Mouse (Mus musculus) hindbrain, embryonic 11.5 days (tissue): ENCODE results near the gene Slc26a10. TPM values are rescaled to one million over a fixed set of nuclear protein-coding genes. Genes with fewer than 3 reads are reported as not detected.
A peak's percentile ranks its signal among the peaks of the same experiment; 100 is the strongest.

ENCODE experiments used
- ATAC-seq: fragments of 200-750 bp; cut with Nextera tagmentation; 2 replicates; pipeline ENCODE4 v1.8.0; 2017; ENCODE audit warnings: mild to moderate bottlenecking, moderate TSS enrichment, moderate library complexity; ENCODE audit not compliant: low FRiP score
- DNase-seq: peaks from one replicate; pipeline ENCODE4 v3.0.0-alpha.2; 2015; ENCODE audit warnings: low spot score
- H3K27ac ChIP-seq: fragments of 300-500 bp; sonication (generic); 2 replicates; pipeline ENCODE4 v1.5.1; 2014; ENCODE audit warnings: mild to moderate bottlenecking, low read depth, low read length
- H3K27me3 ChIP-seq: fragments of 300-500 bp; sonication (generic); 2 replicates; pipeline ENCODE4 v1.6.1; 2014; ENCODE audit warnings: mild to moderate bottlenecking, low read length, moderate library complexity, mixed read lengths; ENCODE audit not compliant: control insufficient read depth, insufficient read depth
- H3K36me3 ChIP-seq: fragments of 300-500 bp; sonication (generic); 2 replicates; pipeline ENCODE4 v1.6.1; 2014; ENCODE audit warnings: mild to moderate bottlenecking, low read length, moderate library complexity, mixed read lengths; ENCODE audit not compliant: control insufficient read depth, insufficient read depth
- H3K4me1 ChIP-seq: fragments of 300-500 bp; sonication (generic); replicated peaks from 2 replicates; pipeline ENCODE4 v1.6.1; 2014; ENCODE audit warnings: low read length, mixed read lengths; ENCODE audit not compliant: control insufficient read depth, insufficient read depth
- H3K4me2 ChIP-seq: fragments of 300-500 bp; sonication (generic); replicated peaks from 2 replicates; pipeline ENCODE4 v1.6.1; 2014; ENCODE audit warnings: mild to moderate bottlenecking, low read depth, low read length
- H3K4me3 ChIP-seq: fragments of 300-500 bp; sonication (generic); 2 replicates; pipeline ENCODE4 v1.5.1; 2014; ENCODE audit warnings: low read depth, low read length
- H3K9ac ChIP-seq: fragments of 300-500 bp; sonication (generic); 2 replicates; pipeline ENCODE4 v1.6.1; 2014; ENCODE audit warnings: low read depth, low read length
- H3K9me3 ChIP-seq: fragments of 300-500 bp; sonication (generic); 2 replicates; pipeline ENCODE4 v1.6.1; 2016; ENCODE audit warnings: low read length; ENCODE audit not compliant: control insufficient read depth
- WGBS: fragments of 180-500 bp; shearing (Covaris S2); extraction: QIAGEN DNeasy Blood & Tissue Kit; methylation state at CpG from one replicate; pipeline ENCODE4 v1.1.7; 2014; 5-methylcytosine and 5-hydroxymethylcytosine counted together
- polyA plus RNA-seq: library from polyadenylated mRNA; unstranded; fragments of >200 nt; fragmentation: Nextera tagmentation; extraction: Ambion mirVana; gene quantifications from 2 replicates; pipeline ENCODE4 v1.2.1, GENCODE M21; 2014

Slc26a10 gene
- 0.73 and 0.96 TPM in 2 replicates for polyA plus RNA-seq

- peak within 1 kb of the TSS; percentile 21; the same call in 1 of the 2 replicates for H3K4me3 ChIP-seq
- H3K36me3 ChIP-seq = no peaks in the 10 kb centered on the region
- WGBS = 2% methylated on average over 34 of the region's 34 CpGs
- no peak within 1 kb of the TSS for H3K9ac ChIP-seq
- peak within 1 kb of the TSS; percentile 28 for H3K4me2 ChIP-seq
- H3K27ac ChIP-seq = no peak within 1 kb of the TSS
- DNase-seq (no peak), ATAC-seq (no peak)
- H3K4me1 ChIP-seq = peaks cover 15% of the 10 kb centered on the region
- peaks cover 48% of the 10 kb centered on the region for H3K27me3 ChIP-seq
- no peaks in the 10 kb centered on the region for H3K9me3 ChIP-seq
These were observed at the start of gene Slc26a10 for GRCm38 (mm10) chr10:127179871-127180694. Slc26a10 (minus strand) TSS chr10:127180645.

- WGBS = 27% methylated on average over 4 of the region's 4 CpGs
- no peaks in the 10 kb centered on the region for H3K4me1 ChIP-seq
- H3K9ac ChIP-seq = no peak overlapping the region
- H3K4me3 ChIP-seq = no peak overlapping the region
- DNase-seq = peak; percentile 81
- H3K36me3 ChIP-seq = no peaks in the 10 kb centered on the region
- peaks cover 2% of the 10 kb centered on the region; the same call in 1 of the 2 replicates for H3K27me3 ChIP-seq
- H3K27ac ChIP-seq = no peak overlapping the region
- ATAC-seq = peak; percentile 60; the same call in 1 of the 2 replicates
- H3K4me2 ChIP-seq = no peak overlapping the region
- H3K9me3 ChIP-seq = no peaks in the 10 kb centered on the region
These were observed 48.5 kb upstream of the Slc26a10 start for GRCm38 (mm10) chr10:127228897-127229296.

- ATAC-seq = no peak
- Histone ChIP-seq H3K4me3 (no peak overlapping the region), H3K4me1 (no peaks in the 10 kb centered on the region), H3K4me2 (no peak overlapping the region), H3K9me3 (no peaks in the 10 kb centered on the region), H3K27me3 (peaks cover 2% of the 10 kb centered on the region; the same call in 1 of the 2 replicates), H3K27ac (no peak overlapping the region), H3K36me3 (no peaks in the 10 kb centered on the region), H3K9ac (no peak overlapping the region)
- 88% methylated on average over 8 of the region's 8 CpGs for WGBS
- DNase-seq = no peak
These were observed 46.7 kb upstream of the Slc26a10 start for GRCm38 (mm10) chr10:127227163-127227562.

- DNase-seq (peak; percentile 41), ATAC-seq (no peak)
- H3K4me1 ChIP-seq = no peaks in the 10 kb centered on the region
- H3K36me3 ChIP-seq = no peaks in the 10 kb centered on the region
- H3K9me3 ChIP-seq = no peaks in the 10 kb centered on the region
- no peak overlapping the region for H3K4me3 ChIP-seq
- peaks cover 2% of the 10 kb centered on the region; the same call in 1 of the 2 replicates for H3K27me3 ChIP-seq
- no peak overlapping the region for H3K4me2 ChIP-seq
- H3K27ac ChIP-seq = no peak overlapping the region
- H3K9ac ChIP-seq = no peak overlapping the region
- 74% methylated on average over 8 of the region's 8 CpGs for WGBS
These were observed 46.0 kb upstream of the Slc26a10 start for GRCm38 (mm10) chr10:127226318-127226895.

- WGBS = 21% methylated on average over 10 of the region's 10 CpGs
- no peak for ATAC-seq
- Histone ChIP-seq H3K4me1 (no peaks in the 10 kb centered on the region), H3K27ac (no peak overlapping the region), H3K9ac (no peak overlapping the region), H3K4me3 (no peak overlapping the region), H3K27me3 (peaks cover under 1% of the 10 kb centered on the region; the same call in 1 of the 2 replicates), H3K36me3 (no peaks in the 10 kb centered on the region), H3K4me2 (no peak overlapping the region), H3K9me3 (no peaks in the 10 kb centered on the region)
- no peak for DNase-seq
These were observed 45.3 kb upstream of the Slc26a10 start for GRCm38 (mm10) chr10:127225732-127226131.

- H3K4me3 ChIP-seq = no peak overlapping the region
- H3K27ac ChIP-seq = no peak overlapping the region
- DNase-seq (no peak), ATAC-seq (no peak)
- H3K4me2 ChIP-seq = no peak overlapping the region
- no peak overlapping the region for H3K9ac ChIP-seq
- 25% methylated on average over 6 of the region's 6 CpGs for WGBS
- no peaks in the 10 kb centered on the region for H3K9me3 ChIP-seq
- H3K36me3 ChIP-seq = no peaks in the 10 kb centered on the region
- H3K27me3 ChIP-seq = no peaks in the 10 kb centered on the region
- H3K4me1 ChIP-seq = no peaks in the 10 kb centered on the region
These were observed 44.8 kb upstream of the Slc26a10 start for GRCm38 (mm10) chr10:127225213-127225612.

- H3K4me1 ChIP-seq = no peaks in the 10 kb centered on the region
- 89% methylated on average over 2 of the region's 2 CpGs for WGBS
- ATAC-seq (no peak), DNase-seq (no peak)
- H3K36me3 ChIP-seq = no peaks in the 10 kb centered on the region
- no peak overlapping the region for H3K27ac ChIP-seq
- no peak overlapping the region for H3K4me3 ChIP-seq
- H3K9me3 ChIP-seq = no peaks in the 10 kb centered on the region
- no peak overlapping the region for H3K9ac ChIP-seq
- H3K27me3 ChIP-seq = no peaks in the 10 kb centered on the region
- no peak overlapping the region for H3K4me2 ChIP-seq
These were observed 37.9 kb upstream of the Slc26a10 start for GRCm38 (mm10) chr10:127218339-127218738.

GRCm38 (mm10) chr10:127217177-127217576 is 36.7 kb upstream of the Slc26a10 start:
- DNase-seq = no peak
- H3K4me3 ChIP-seq = no peak overlapping the region
- no peak overlapping the region for H3K9ac ChIP-seq
- no peaks in the 10 kb centered on the region for H3K9me3 ChIP-seq
- no peak overlapping the region for H3K4me2 ChIP-seq
- H3K36me3 ChIP-seq = no peaks in the 10 kb centered on the region
- H3K4me1 ChIP-seq = no peaks in the 10 kb centered on the region
- ATAC-seq = no peak
- no peaks in the 10 kb centered on the region for H3K27me3 ChIP-seq
- no peak overlapping the region for H3K27ac ChIP-seq

- no peak overlapping the region for H3K4me3 ChIP-seq
- H3K9me3 ChIP-seq = no peaks in the 10 kb centered on the region
- no peaks in the 10 kb centered on the region for H3K27me3 ChIP-seq
- H3K4me2 ChIP-seq = no peak overlapping the region
- no peak overlapping the region for H3K9ac ChIP-seq
- no peaks in the 10 kb centered on the region for H3K36me3 ChIP-seq
- no peak overlapping the region for H3K27ac ChIP-seq
- WGBS = 96% methylated on average over 11 of the region's 11 CpGs
- no peaks in the 10 kb centered on the region for H3K4me1 ChIP-seq
- ATAC-seq = no peak
- no peak for DNase-seq
These were observed 36.0 kb upstream of the Slc26a10 start for GRCm38 (mm10) chr10:127216456-127216855.
